Mouse (Mus musculus): Measurements from ENCODE around the gene Gan. TPM values are rescaled to one million over a fixed set of nuclear protein-coding genes. Genes with fewer than 3 reads are reported as not detected.

Gene Gan
- total and polyA plus RNA-seq, 3 experiments, result 5.6 to 8.7 TPM; not detected in 1

GRCm38 (mm10) chr8:117263442-117263841 lies 105.5 kb downstream of the Gan start:
- H3K36me3 ChIP-seq (ENCODE audit: control insufficient read depth in 1 of 2, insufficient read depth in 2 of 2, low read length in 2 of 2), result peaks cover 0 to 38% of the 10 kb centered on the region in 2 experiments

GRCm38 (mm10) chr8:117265079-117265478 lies 107.1 kb downstream of the Gan start:
- H3K27ac ChIP-seq (ENCODE audit: control insufficient read depth, low read depth, low read length), result no peak overlapping the region
- H3K79me2 ChIP-seq (ENCODE audit: control insufficient read depth, insufficient read depth, low read length, poor library complexity), result peaks cover 74% of the 10 kb centered on the region
- H3K27me3 ChIP-seq (ENCODE audit: control insufficient read depth in 1 of 2, insufficient read depth in 2 of 2, low read length in 2 of 2), result no peaks in the 10 kb centered on the region
- peaks cover 13 to 39% of the 10 kb centered on the region in 2 experiments for H3K4me1 ChIP-seq (ENCODE audit: control insufficient read depth in 1 of 2, insufficient read depth in 2 of 2, low read length in 2 of 2)
- H3K4me3 ChIP-seq (ENCODE audit: control insufficient read depth in 1 of 2, insufficient read depth in 1 of 2, low read depth in 2 of 2, low read length in 2 of 2), result no peak overlapping the region
- peaks cover 2 to 33% of the 10 kb centered on the region in 2 experiments for H3K36me3 ChIP-seq (ENCODE audit: control insufficient read depth in 1 of 2, insufficient read depth in 2 of 2, low read length in 2 of 2)
- no peaks in the 10 kb centered on the region for H3K9me3 ChIP-seq (replicated peaks; ENCODE audit: insufficient read depth, low read length)
- no peak for TF ChIP-seq CHD1 (IDR thresholded peaks at IDR 0.05; ENCODE audit: low read depth, low read length)
- no peak for TF ChIP-seq BHLHE40 (IDR thresholded peaks at IDR 0.05; ENCODE audit: borderline replicate concordance, low read depth, low read length)
- no peak for TF ChIP-seq MAFK (IDR thresholded peaks at IDR 0.05; ENCODE audit: borderline replicate concordance, low read depth, low read length)
- TF ChIP-seq SMC3 (IDR thresholded peaks at IDR 0.05; ENCODE audit: low read depth, low read length), result no peak
- no peak for TF ChIP-seq MEF2A (IDR thresholded peaks at IDR 0.05; ENCODE audit: extremely low read depth, insufficient replicate concordance, low read depth, low read length, poor library complexity, severe bottlenecking)
- no peak for TF ChIP-seq SIN3A (IDR thresholded peaks at IDR 0.05; ENCODE audit: low read length)
- no peak for TF ChIP-seq ZC3H11A (IDR thresholded peaks at IDR 0.05; ENCODE audit: low read depth, low read length)
- no peak for TF ChIP-seq MXI1 (IDR thresholded peaks at IDR 0.05; ENCODE audit: low read depth, low read length)
- no peak for TF ChIP-seq NRF1 (IDR thresholded peaks at IDR 0.05; ENCODE audit: insufficient read depth, low read depth, low read length, poor library complexity, severe bottlenecking)
- no peak for DNase-seq (ENCODE audit: low read depth, low spot score)
- no peak overlapping the region for H3K9ac ChIP-seq (ENCODE audit: control insufficient read depth, low read depth, low read length, poor library complexity, severe bottlenecking)

More at GRCm38 (mm10) chr8:117263442-117263841, 105.5 kb downstream of the Gan start:
- Histone ChIP-seq H3K27ac (ENCODE audit: control insufficient read depth, low read depth, low read length) (peak overlapping the region; percentile 80), H3K9me3 (replicated peaks; ENCODE audit: insufficient read depth, low read length) (no peaks in the 10 kb centered on the region), H3K27me3 (ENCODE audit: control insufficient read depth in 1 of 2, insufficient read depth in 2 of 2, low read length in 2 of 2) (no peaks in the 10 kb centered on the region), H3K79me2 (ENCODE audit: control insufficient read depth, insufficient read depth, low read length, poor library complexity) (peaks cover 82% of the 10 kb centered on the region), H3K4me3 (ENCODE audit: control insufficient read depth in 1 of 2, insufficient read depth in 1 of 2, low read depth in 2 of 2, low read length in 2 of 2) (peak overlapping the region; percentile 3 to 13; a peak in 2 of 4 replicates), H3K9ac (ENCODE audit: control insufficient read depth, low read depth, low read length, poor library complexity, severe bottlenecking) (peak overlapping the region; percentile 37), H3K4me1 (ENCODE audit: control insufficient read depth in 1 of 2, insufficient read depth in 2 of 2, low read length in 2 of 2) (peaks cover 13 to 47% of the 10 kb centered on the region in 2 experiments)
- peak; percentile 91 for DNase-seq (ENCODE audit: low read depth, low spot score)
- TF ChIP-seq MEF2A (IDR thresholded peaks at IDR 0.05; ENCODE audit: extremely low read depth, insufficient replicate concordance, low read depth, low read length, poor library complexity, severe bottlenecking) (no peak), MYB (IDR thresholded peaks at IDR 0.05; ENCODE audit: low read depth, low read length) (no peak), MXI1 (IDR thresholded peaks at IDR 0.05; ENCODE audit: low read depth, low read length) (peak; percentile 93), ELF1 (IDR thresholded peaks at IDR 0.05; ENCODE audit: low read depth, low read length) (peak; percentile 37; the same call in 1 of the 2 replicates), POLR2AphosphoS5 (IDR thresholded peaks at IDR 0.05; ENCODE audit: borderline replicate concordance, low read depth, low read length) (no peak), MAX (IDR thresholded peaks at IDR 0.05; ENCODE audit: low read length) (peak; percentile 71; the same call in 1 of the 2 replicates), SMC3 (IDR thresholded peaks at IDR 0.05; ENCODE audit: low read depth, low read length) (no peak), MYC (IDR thresholded peaks at IDR 0.05; ENCODE audit: low read depth, low read length) (peak; percentile 66; the same call in 1 of the 2 replicates), MAFK (IDR thresholded peaks at IDR 0.05; ENCODE audit: borderline replicate concordance, low read depth, low read length) (peak; percentile 47; the same call in 1 of the 2 replicates), ZNF384 (IDR thresholded peaks at IDR 0.05; ENCODE audit: low read depth, low read length) (no peak), CHD1 (IDR thresholded peaks at IDR 0.05; ENCODE audit: low read depth, low read length) (no peak), TCF12 (IDR thresholded peaks at IDR 0.05; ENCODE audit: low read depth, low read length) (peak; percentile 94), ETS1 (IDR thresholded peaks at IDR 0.05; ENCODE audit: low read depth, low read length) (peak; percentile 98), USF1 (IDR thresholded peaks at IDR 0.05; ENCODE audit: low read depth, low read length) (peak; percentile 72; the same call in 1 of the 2 replicates), TAL1 (IDR thresholded peaks at IDR 0.05; ENCODE audit: low read length) (peak; percentile 94), RCOR1 (IDR thresholded peaks at IDR 0.05; ENCODE audit: low read depth, low read length) (peak; percentile 81), GATA1 (IDR thresholded peaks at IDR 0.05; ENCODE audit: low read depth, low read length) (peak; percentile 94), BHLHE40 (IDR thresholded peaks at IDR 0.05; ENCODE audit: borderline replicate concordance, low read depth, low read length) (peak; percentile 63; the same call in 1 of the 2 replicates), ZKSCAN1 (IDR thresholded peaks at IDR 0.05; ENCODE audit: low read depth, low read length) (no peak), EP300 (IDR thresholded peaks at IDR 0.05; ENCODE audit: low read depth in 1 of 2, low read length in 2 of 2) (peak; percentile 92), ZMIZ1 (IDR thresholded peaks at IDR 0.05; ENCODE audit: low read depth, low read length) (no peak; the same call in 1 of the 2 replicates), SIN3A (IDR thresholded peaks at IDR 0.05; ENCODE audit: low read length) (peak; percentile 88), MAZ (IDR thresholded peaks at IDR 0.05; ENCODE audit: low read depth, low read length) (0 out of 2 replicates have a peak, but pooled peaks have one; percentile 6), TBP (IDR thresholded peaks at IDR 0.05; ENCODE audit: low read depth, low read length) (0 out of 2 replicates have a peak, but pooled peaks have one; percentile 22), UBTF (IDR thresholded peaks at IDR 0.05; ENCODE audit: borderline replicate concordance, insufficient read depth, low read depth, low read length) (no peak), USF2 (IDR thresholded peaks at IDR 0.05; ENCODE audit: borderline replicate concordance in 1 of 2, insufficient read depth in 1 of 2, low read depth in 1 of 2, low read length in 2 of 2) (no peak), CHD2 (IDR thresholded peaks at IDR 0.05; ENCODE audit: low read length) (no peak), NELFE (IDR thresholded peaks at IDR 0.05; ENCODE audit: low read depth, low read length) (no peak)

All from MEL (cell line).